Mouse (Mus musculus) spleen, postnatal 14 days (tissue): Measurements from ENCODE around the gene Hdhd5.
A peak's percentile ranks its signal among the peaks of the same experiment; 100 is the strongest.

Experiments
- DNase-seq, 2 experiments: peaks; one replicate each; pipeline ENCODE4 v3.0.0; 2021 to 2022; ENCODE audit warnings: low spot score in 2 of 2

The Hdhd5 gene

GRCm38 (mm10) chr6:120531020-120531965 lies at the start of gene Hdhd5:
Gene Hdhd5, minus strand, starts transcription at chr6:120531319.
- DNase-seq = peak; percentile 77 to 85

- peak in 1 of 2 experiments; percentile 21 for DNase-seq
Measured at GRCm38 (mm10) chr6:120580713-120581015, 49.5 kb upstream of the Hdhd5 start.

GRCm38 (mm10) chr6:120579831-120580712 lies 49.0 kb upstream of the Hdhd5 start:
- DNase-seq = peak; percentile 53 to 68

GRCm38 (mm10) chr6:120579110-120579830 lies 48.2 kb upstream of the Hdhd5 start:
- peak; percentile 31 to 60 for DNase-seq

GRCm38 (mm10) chr6:120578471-120578870 lies 47.4 kb upstream of the Hdhd5 start:
- DNase-seq = no peak

- no peak for DNase-seq
Measured at GRCm38 (mm10) chr6:120572372-120572771, 41.3 kb upstream of the Hdhd5 start.

GRCm38 (mm10) chr6:120568257-120568656 lies 37.1 kb upstream of the Hdhd5 start:
- DNase-seq = no peak

- peak; percentile 28 to 62 for DNase-seq
Measured at GRCm38 (mm10) chr6:120566911-120567909, 36.1 kb upstream of the Hdhd5 start.

GRCm38 (mm10) chr6:120556641-120557040 lies 25.5 kb upstream of the Hdhd5 start:
- no peak for DNase-seq

- DNase-seq = no peak
Measured at GRCm38 (mm10) chr6:120555983-120556567, 25.0 kb upstream of the Hdhd5 start.

- DNase-seq = no peak
Measured at GRCm38 (mm10) chr6:120555152-120555551, 24.0 kb upstream of the Hdhd5 start.

GRCm38 (mm10) chr6:120550173-120550572 lies 19.1 kb upstream of the Hdhd5 start:
- DNase-seq = no peak

GRCm38 (mm10) chr6:120548581-120548980 lies 17.5 kb upstream of the Hdhd5 start:
- no peak for DNase-seq

GRCm38 (mm10) chr6:120546973-120547372 lies 15.9 kb upstream of the Hdhd5 start:
- no peak for DNase-seq

GRCm38 (mm10) chr6:120546292-120546691 lies 15.2 kb upstream of the Hdhd5 start:
- DNase-seq = no peak

GRCm38 (mm10) chr6:120542061-120542460 lies 10.9 kb upstream of the Hdhd5 start:
- DNase-seq = no peak

GRCm38 (mm10) chr6:120541386-120541785 lies 10.3 kb upstream of the Hdhd5 start:
- DNase-seq = no peak

GRCm38 (mm10) chr6:120539781-120540231 lies 8.7 kb upstream of the Hdhd5 start:
- DNase-seq = no peak

- DNase-seq = peak; percentile 57 to 75
Measured at GRCm38 (mm10) chr6:120539132-120539759, 8.1 kb upstream of the Hdhd5 start.

- no peak for DNase-seq
Measured at GRCm38 (mm10) chr6:120536337-120536736, 5.2 kb upstream of the Hdhd5 start.
